Mouse (Mus musculus): ENCODE data around the gene Cotl1. TPM values are rescaled to one million over a fixed set of nuclear protein-coding genes. Genes with fewer than 3 reads are reported as not detected.

Gene Cotl1
- polyA plus RNA-seq, 1 experiment from 2014 or later = 95.6 TPM

- WGBS = 72% methylated on average over 8 of the region's 8 CpGs
- H3K4me1 ChIP-seq (replicated peaks) = peaks cover 4% of the 10 kb centered on the region; the same call in 1 of the 2 replicates
- ATAC-seq (ENCODE audit: insufficient number of reproducible peaks, insufficient read depth, low FRiP score, low TSS enrichment, low read depth) = no peak
- H3K4me3 ChIP-seq (replicated peaks) = no peak overlapping the region
- H3K4me2 ChIP-seq = no peak overlapping the region
- H3K27me3 ChIP-seq = 0 out of 2 replicates have a peak, but pooled peaks cover 2% of the 10 kb centered on the region
- H3K27ac ChIP-seq = no peak overlapping the region
- peaks cover 17% of the 10 kb centered on the region for H3K36me3 ChIP-seq
- H3K9ac ChIP-seq (replicated peaks) = no peak overlapping the region; the same call in 1 of the 2 replicates
- no peaks in the 10 kb centered on the region for H3K9me3 ChIP-seq
These were observed 35.1 kb downstream of the Cotl1 start for GRCm38 (mm10) chr8:119805275-119805674.

- Histone ChIP-seq H3K27me3 (0 out of 2 replicates have a peak, but pooled peaks cover 2% of the 10 kb centered on the region), H3K27ac (no peak overlapping the region), H3K4me3 (replicated peaks) (no peak overlapping the region), H3K4me2 (no peak overlapping the region), H3K9ac (replicated peaks) (no peak overlapping the region), H3K36me3 (no peaks in the 10 kb centered on the region), H3K9me3 (no peaks in the 10 kb centered on the region), H3K4me1 (replicated peaks) (peaks cover 23% of the 10 kb centered on the region)
- 100% methylated on average over 1 of the region's 1 CpGs for WGBS
- no peak for ATAC-seq (ENCODE audit: insufficient number of reproducible peaks, insufficient read depth, low FRiP score, low TSS enrichment, low read depth)
These were observed 37.8 kb downstream of the Cotl1 start for GRCm38 (mm10) chr8:119802592-119802991.

- Histone ChIP-seq H3K4me2 (no peak overlapping the region), H3K4me1 (replicated peaks) (peaks cover 23% of the 10 kb centered on the region), H3K36me3 (no peaks in the 10 kb centered on the region), H3K27me3 (0 out of 2 replicates have a peak, but pooled peaks cover 2% of the 10 kb centered on the region), H3K4me3 (replicated peaks) (no peak overlapping the region), H3K9me3 (no peaks in the 10 kb centered on the region), H3K27ac (no peak overlapping the region), H3K9ac (replicated peaks) (no peak overlapping the region)
- WGBS = 24% methylated on average over 4 of the region's 4 CpGs
- ATAC-seq (ENCODE audit: insufficient number of reproducible peaks, insufficient read depth, low FRiP score, low TSS enrichment, low read depth) = no peak
These were observed 39.2 kb downstream of the Cotl1 start for GRCm38 (mm10) chr8:119801168-119801567.

GRCm38 (mm10) chr8:119798965-119799264 is 41.4 kb downstream of the Cotl1 start:
- Histone ChIP-seq H3K9me3 (no peaks in the 10 kb centered on the region), H3K36me3 (no peaks in the 10 kb centered on the region), H3K27ac (peak overlapping the region; percentile 94), H3K4me3 (replicated peaks) (no peak overlapping the region), H3K27me3 (no peaks in the 10 kb centered on the region), H3K4me1 (replicated peaks) (peaks cover 24% of the 10 kb centered on the region), H3K9ac (replicated peaks) (no peak overlapping the region), H3K4me2 (peak overlapping the region; percentile 49)
- peak; percentile 38 for ATAC-seq (ENCODE audit: insufficient number of reproducible peaks, insufficient read depth, low FRiP score, low TSS enrichment, low read depth)
- 68% methylated on average over 2 of the region's 2 CpGs for WGBS

GRCm38 (mm10) chr8:119798170-119798964 is 42.0 kb downstream of the Cotl1 start:
- H3K4me3 ChIP-seq (replicated peaks) = peak overlapping the region; percentile 16
- peak overlapping the region; percentile 49 for H3K4me2 ChIP-seq
- H3K9me3 ChIP-seq = no peaks in the 10 kb centered on the region
- H3K9ac ChIP-seq (replicated peaks) = no peak overlapping the region; the same call in 1 of the 2 replicates
- peaks cover 24% of the 10 kb centered on the region for H3K4me1 ChIP-seq (replicated peaks)
- peak; percentile 90 for ATAC-seq (ENCODE audit: insufficient number of reproducible peaks, insufficient read depth, low FRiP score, low TSS enrichment, low read depth)
- no peaks in the 10 kb centered on the region for H3K36me3 ChIP-seq
- peak overlapping the region; percentile 94 for H3K27ac ChIP-seq
- H3K27me3 ChIP-seq = no peaks in the 10 kb centered on the region
- WGBS = 9% methylated on average over 15 of the region's 15 CpGs

GRCm38 (mm10) chr8:119795651-119796050 is 44.7 kb downstream of the Cotl1 start:
- Histone ChIP-seq H3K4me2 (no peak overlapping the region), H3K4me3 (replicated peaks) (no peak overlapping the region), H3K36me3 (no peaks in the 10 kb centered on the region), H3K27me3 (no peaks in the 10 kb centered on the region), H3K9ac (replicated peaks) (no peak overlapping the region), H3K9me3 (no peaks in the 10 kb centered on the region), H3K4me1 (replicated peaks) (peaks cover 35% of the 10 kb centered on the region), H3K27ac (no peak overlapping the region)
- WGBS = 81% methylated on average over 3 of the region's 3 CpGs
- no peak for ATAC-seq (ENCODE audit: insufficient number of reproducible peaks, insufficient read depth, low FRiP score, low TSS enrichment, low read depth)

GRCm38 (mm10) chr8:119794689-119795088 is 45.7 kb downstream of the Cotl1 start:
- WGBS = 44% methylated on average over 7 of the region's 7 CpGs
- no peak overlapping the region for H3K27ac ChIP-seq
- no peak overlapping the region for H3K4me2 ChIP-seq
- H3K4me3 ChIP-seq (replicated peaks) = no peak overlapping the region
- H3K9me3 ChIP-seq = no peaks in the 10 kb centered on the region
- no peaks in the 10 kb centered on the region for H3K36me3 ChIP-seq
- H3K9ac ChIP-seq (replicated peaks) = no peak overlapping the region
- ATAC-seq (ENCODE audit: insufficient number of reproducible peaks, insufficient read depth, low FRiP score, low TSS enrichment, low read depth) = no peak
- H3K4me1 ChIP-seq (replicated peaks) = peaks cover 39% of the 10 kb centered on the region
- H3K27me3 ChIP-seq = no peaks in the 10 kb centered on the region

- H3K9ac ChIP-seq (replicated peaks) = no peak overlapping the region
- H3K4me3 ChIP-seq (replicated peaks) = no peak overlapping the region
- WGBS = 38% methylated on average over 16 of the region's 16 CpGs
- H3K27me3 ChIP-seq = no peaks in the 10 kb centered on the region
- peak; percentile 57; the same call in 1 of the 2 replicates for ATAC-seq (ENCODE audit: insufficient number of reproducible peaks, insufficient read depth, low FRiP score, low TSS enrichment, low read depth)
- H3K9me3 ChIP-seq = no peaks in the 10 kb centered on the region
- H3K27ac ChIP-seq = 0 out of 2 replicates have a peak overlapping the region, but pooled peaks have one; percentile 59
- no peak overlapping the region for H3K4me2 ChIP-seq
- H3K4me1 ChIP-seq (replicated peaks) = peaks cover 19% of the 10 kb centered on the region
- H3K36me3 ChIP-seq = no peaks in the 10 kb centered on the region
These were observed 48.3 kb downstream of the Cotl1 start for GRCm38 (mm10) chr8:119791804-119792704.

- Histone ChIP-seq H3K4me3 (replicated peaks) (no peak overlapping the region), H3K4me1 (replicated peaks) (peaks cover 26% of the 10 kb centered on the region), H3K9ac (replicated peaks) (no peak overlapping the region), H3K4me2 (no peak overlapping the region), H3K36me3 (no peaks in the 10 kb centered on the region), H3K27me3 (no peaks in the 10 kb centered on the region; the same call in 1 of the 2 replicates), H3K27ac (no peak overlapping the region), H3K9me3 (no peaks in the 10 kb centered on the region)
- WGBS = 87% methylated on average over 7 of the region's 7 CpGs
- ATAC-seq (ENCODE audit: insufficient number of reproducible peaks, insufficient read depth, low FRiP score, low TSS enrichment, low read depth) = no peak
These were observed 50.8 kb downstream of the Cotl1 start for GRCm38 (mm10) chr8:119789581-119789980.

- Histone ChIP-seq H3K4me2 (no peak overlapping the region), H3K27ac (no peak overlapping the region), H3K27me3 (no peaks in the 10 kb centered on the region; the same call in 1 of the 2 replicates), H3K4me3 (replicated peaks) (no peak overlapping the region), H3K36me3 (no peaks in the 10 kb centered on the region), H3K9ac (replicated peaks) (no peak overlapping the region), H3K4me1 (replicated peaks) (peaks cover 26% of the 10 kb centered on the region), H3K9me3 (no peaks in the 10 kb centered on the region)
- no peak for ATAC-seq (ENCODE audit: insufficient number of reproducible peaks, insufficient read depth, low FRiP score, low TSS enrichment, low read depth)
- 74% methylated on average over 9 of the region's 9 CpGs for WGBS
These were observed 51.5 kb downstream of the Cotl1 start for GRCm38 (mm10) chr8:119788607-119789381.
